Mouse (Mus musculus) kidney, adult 8-10 months (tissue): ENCODE measurements around the gene Gpr83.

ENCODE experiments used
- DNase-seq, 2 experiments: peaks; one replicate each; pipeline ENCODE4 v3.0.0; 2022

Gene Gpr83

GRCm38 (mm10) chr9:14859868-14860639, at the start of gene Gpr83:
TSS of gene Gpr83 (plus strand) at chr9:14860210.
- no peak for DNase-seq

DNA sequence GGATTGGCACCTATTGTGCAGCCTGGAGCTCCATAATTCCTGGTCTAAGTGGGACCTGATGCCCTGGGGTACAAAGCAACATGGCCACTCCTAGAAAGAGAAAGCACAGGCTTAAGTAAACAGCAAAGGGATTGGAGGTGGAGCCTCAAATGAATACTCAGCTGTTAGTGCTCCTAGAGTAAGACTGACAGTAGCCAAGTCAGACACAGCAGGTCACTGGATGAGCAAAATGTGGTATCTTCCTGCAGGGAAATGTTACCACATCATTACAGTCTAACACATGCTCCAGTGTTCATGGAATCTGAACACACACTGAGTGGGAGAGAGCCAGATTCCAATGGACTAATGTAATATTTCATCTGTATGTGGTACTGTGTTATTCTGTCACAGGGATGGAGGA, 38.6 kb upstream of the Gpr83 start:
- DNase-seq = no peak

DNA sequence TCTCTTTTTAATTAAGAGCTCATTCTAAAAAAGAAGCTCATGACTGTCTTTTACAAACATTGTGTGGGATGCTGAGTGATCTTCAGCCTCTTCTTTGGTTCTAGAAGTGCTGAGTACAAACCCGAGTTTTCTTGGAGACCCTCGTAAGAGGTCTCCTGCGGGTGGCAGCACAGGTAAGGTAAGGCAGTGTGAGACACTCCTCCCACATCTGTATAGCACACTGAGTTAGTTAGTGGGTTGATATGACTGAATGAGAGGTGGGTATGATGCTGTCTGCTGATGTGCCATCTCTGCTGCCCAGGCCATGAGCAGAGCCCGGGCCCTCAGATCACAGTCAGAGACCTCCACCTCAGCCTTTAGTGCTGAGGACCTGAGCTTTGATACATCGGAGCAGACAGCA, 35.2 kb upstream of the Gpr83 start:
- no peak for DNase-seq

DNA sequence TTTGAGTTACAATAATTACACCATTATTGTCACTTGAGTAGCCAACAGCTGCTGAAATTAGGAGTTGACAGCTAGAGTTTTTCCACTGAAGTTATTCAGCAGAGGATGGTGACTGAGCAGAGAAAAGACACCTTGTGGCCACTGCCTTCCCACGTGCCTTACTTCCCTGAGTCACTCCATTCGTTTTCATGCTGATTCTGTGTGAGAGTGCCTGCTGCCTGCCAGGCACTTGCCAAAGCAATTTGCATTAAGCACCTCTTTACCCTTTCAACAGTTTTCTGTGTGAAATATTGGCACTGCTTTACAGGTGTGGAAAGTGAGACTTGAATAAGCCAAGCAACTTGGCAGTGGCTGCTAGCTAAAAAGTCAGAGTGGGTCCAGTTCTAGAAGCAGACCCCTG, 32.1 kb upstream of the Gpr83 start:
- DNase-seq = no peak

GRCm38 (mm10) chr9:14832046-14832445, 28.0 kb upstream of the Gpr83 start:
- no peak for DNase-seq

- no peak for DNase-seq
These were observed 24.5 kb upstream of the Gpr83 start for GRCm38 (mm10) chr9:14835335-14836075.

GRCm38 (mm10) chr9:14839527-14839926, 20.5 kb upstream of the Gpr83 start:
- DNase-seq = no peak

- DNase-seq = no peak
These were observed 20.0 kb upstream of the Gpr83 start for GRCm38 (mm10) chr9:14839970-14840369.

GRCm38 (mm10) chr9:14841878-14842761, 17.9 kb upstream of the Gpr83 start:
- peak; percentile 6 to 26 for DNase-seq

- no peak for DNase-seq
These were observed 16.6 kb upstream of the Gpr83 start for GRCm38 (mm10) chr9:14843311-14843857.

DNA sequence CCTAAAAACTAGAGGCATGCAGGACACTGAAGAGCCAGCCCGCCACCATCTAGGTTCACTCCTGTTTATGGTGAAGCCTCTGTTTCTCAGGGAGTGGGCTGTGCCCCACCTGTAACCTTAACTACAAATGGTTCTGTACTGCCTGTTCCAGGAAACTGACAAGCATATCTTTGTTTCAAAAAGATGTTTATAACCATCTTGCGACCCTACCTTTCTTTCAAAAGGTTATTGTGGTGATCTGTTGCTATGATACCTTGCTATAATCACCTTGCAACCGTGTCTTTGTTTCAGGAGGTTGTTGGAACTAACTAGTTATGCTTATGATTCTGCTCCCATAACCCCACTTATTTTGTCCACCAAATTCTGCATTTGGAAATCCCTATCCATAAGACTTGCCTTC, 16.1 kb upstream of the Gpr83 start:
- DNase-seq = no peak

DNA sequence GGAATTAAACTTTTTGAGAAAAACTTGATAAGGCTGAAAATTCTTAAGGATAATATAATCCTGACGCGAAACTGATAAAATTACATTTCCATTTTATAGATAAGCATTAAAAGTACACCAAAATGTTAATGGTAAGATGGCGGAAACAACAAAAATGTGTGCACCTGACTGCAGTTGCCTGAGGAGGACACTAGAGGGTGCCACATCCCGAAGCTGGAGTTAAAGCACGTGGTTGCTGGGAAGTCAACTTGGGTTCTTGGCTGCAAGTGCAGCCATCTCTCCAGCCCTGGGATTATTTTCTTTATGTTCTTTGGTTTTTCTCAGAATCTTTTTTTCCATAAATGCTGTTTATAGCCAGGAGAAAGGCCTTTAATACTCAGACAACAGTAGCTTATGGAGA, 13.6 kb upstream of the Gpr83 start:
- DNase-seq = no peak

DNA sequence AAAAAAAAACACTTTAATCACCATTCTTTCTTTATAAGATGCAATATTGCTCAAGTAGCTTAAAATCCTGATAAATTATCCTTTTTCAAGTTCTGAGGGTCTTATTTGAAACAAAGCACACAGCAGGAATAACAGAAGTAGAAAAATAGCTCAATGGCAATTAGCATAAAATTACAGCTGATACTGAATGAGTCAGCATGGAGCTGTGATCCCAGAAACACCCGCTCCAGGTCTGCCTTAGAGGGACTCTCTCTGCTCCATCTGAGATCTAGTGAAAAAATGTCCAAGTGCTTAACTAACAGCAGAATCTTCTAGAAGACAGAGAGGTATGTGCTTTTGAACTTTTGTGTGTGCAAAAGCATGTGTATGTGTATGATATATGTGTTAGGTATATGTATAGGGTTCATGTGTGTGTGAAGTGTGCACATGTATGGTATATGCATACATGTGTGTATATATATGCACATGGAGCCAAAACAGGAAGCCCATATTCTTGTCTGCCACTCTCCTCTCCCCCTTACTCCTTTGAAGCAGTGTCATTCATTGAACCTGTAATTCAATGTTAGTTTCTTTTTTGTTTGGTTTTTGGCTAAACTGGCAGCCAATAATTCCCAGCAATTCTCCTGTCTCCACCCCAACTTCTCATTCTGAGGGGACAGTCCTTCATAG, 11.6 kb upstream of the Gpr83 start:
- no peak for DNase-seq

DNA sequence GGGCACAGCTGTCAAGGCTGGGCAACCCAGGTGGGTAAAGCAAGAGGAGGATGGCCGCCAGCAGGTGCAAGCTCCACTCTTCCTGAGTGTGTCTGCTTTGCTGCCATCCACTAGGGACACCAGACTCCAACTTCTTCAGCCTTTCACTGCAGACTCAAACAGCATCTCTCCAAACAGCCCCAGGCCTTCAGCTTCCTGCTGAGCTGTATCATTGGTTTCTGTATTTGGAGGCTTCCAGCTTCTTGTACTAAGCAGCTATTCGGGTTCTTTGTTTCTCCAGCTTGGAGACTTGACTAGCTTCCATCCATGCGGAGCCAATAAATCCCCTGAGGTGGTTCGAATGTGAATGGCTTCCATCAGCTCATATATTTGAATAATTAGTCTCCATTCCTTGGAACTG, 5.4 kb upstream of the Gpr83 start:
- no peak for DNase-seq

GRCm38 (mm10) chr9:14856922-14857654, 2.9 kb upstream of the Gpr83 start:
- no peak for DNase-seq

GRCm38 (mm10) chr9:14858170-14858706, 1.8 kb upstream of the Gpr83 start:
- DNase-seq = peak in 1 of 2 experiments; percentile 6

DNA sequence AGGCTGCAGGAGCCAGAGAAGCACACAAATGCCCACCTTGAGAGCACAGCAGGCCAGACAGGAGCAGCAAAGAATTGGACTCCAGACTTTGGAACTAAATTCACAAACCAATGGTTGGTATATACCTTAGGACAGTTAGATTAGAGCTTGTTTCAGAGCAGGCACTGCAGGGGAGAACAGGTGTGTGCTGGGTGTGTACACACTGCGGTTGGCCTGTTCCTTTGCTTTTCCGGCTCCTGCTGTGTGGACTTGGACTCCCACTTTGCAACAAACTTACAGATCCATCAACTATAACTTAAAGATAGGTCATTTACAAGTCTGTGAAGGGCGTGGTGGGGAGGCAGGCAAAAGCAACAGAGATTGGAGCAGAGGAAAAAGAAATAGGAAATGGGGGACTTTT, 1.2 kb upstream of the Gpr83 start:
- DNase-seq = no peak

- DNase-seq = no peak
These were observed 3.1 kb downstream of the Gpr83 start for GRCm38 (mm10) chr9:14863126-14863525.

DNA sequence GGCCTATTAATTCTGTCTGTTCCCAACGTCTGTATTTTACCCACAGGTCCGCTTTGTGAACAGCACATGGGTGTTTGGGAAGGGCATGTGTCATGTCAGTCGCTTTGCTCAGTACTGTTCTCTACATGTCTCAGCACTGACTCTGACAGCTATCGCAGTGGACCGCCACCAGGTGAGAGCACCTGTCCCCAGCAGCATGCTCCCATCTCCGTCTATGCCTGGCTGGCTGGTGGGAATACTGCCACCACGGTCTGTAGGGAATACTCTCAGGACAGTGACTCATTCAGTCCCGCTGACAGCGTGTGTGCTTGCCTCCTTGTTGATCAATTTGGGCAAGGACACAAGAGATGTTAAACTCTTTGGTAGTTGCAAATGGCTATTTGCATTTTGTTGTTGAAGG, 4.7 kb downstream of the Gpr83 start:
- no peak for DNase-seq

DNA sequence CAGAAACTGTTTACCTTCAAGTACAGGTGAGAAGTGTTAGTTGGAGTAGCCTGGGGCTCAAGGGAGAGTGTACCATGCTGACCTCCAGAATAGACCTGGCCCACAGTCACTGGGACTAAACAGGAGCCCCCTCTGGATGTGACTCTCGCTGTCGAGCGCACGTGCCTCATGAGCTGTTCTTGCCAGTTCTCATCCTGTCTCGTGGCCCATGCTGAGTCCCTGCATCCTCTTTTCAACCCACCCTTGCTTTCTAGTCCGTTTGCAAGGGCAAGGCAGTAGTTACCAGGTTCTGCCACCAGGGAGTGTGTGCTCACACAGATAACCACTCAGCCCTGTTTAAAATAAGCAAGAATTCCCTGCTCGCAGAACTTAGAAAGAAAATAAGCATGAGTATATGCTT, 6.9 kb downstream of the Gpr83 start:
- DNase-seq = peak in 1 of 2 experiments; percentile 8

- no peak for DNase-seq
These were observed 8.3 kb downstream of the Gpr83 start for GRCm38 (mm10) chr9:14868326-14868725.
